In genomic region chr5:139358653-139359052, GRCm38 (mm10) we compare ENCODE assay signal across 8 mouse cellular contexts. TPM values are rescaled to one million over a fixed set of nuclear protein-coding genes. Genes with fewer than 3 reads are reported as not detected.
DNase-seq lines count a peak whose midpoint lies in the region.

No protein-coding gene starts in this region.

- peak; percentile 38 for DNase-seq in gastrocnemius, postnatal 10 days
- DNase-seq in gastrocnemius, postnatal 36 days, result no peak
- DNase-seq in 3T3-L1 (ENCODE audit: low read depth, low spot score) (peak; percentile 83), NIH3T3 (ENCODE audit: low read depth) (peak; percentile 72)
- peak; percentile 48 to 63 for DNase-seq in heart, postnatal 14 days
- DNase-seq in lung, postnatal 36 days, result peak; percentile 75
- DNase-seq in left cerebral cortex, postnatal 10 days (ENCODE audit: extremely low spot score in 1 of 2, low spot score in 2 of 2), result no peak
- no peak for DNase-seq in spleen, postnatal 14 days (ENCODE audit: low spot score in 2 of 2)

- intact Hi-C loops in gastrocnemius, postnatal 36 days (cut with DNase I), result no loop called here
- intact Hi-C loops in heart, postnatal 14 days (cut with DNase I), result no loop called here
- intact Hi-C loops in left cerebral cortex, postnatal 10 days (cut with DNase I), result no loop called here

RNA-seq across cellular contexts. Expression of gene Cyp2w1, which starts 6.2 kb away (rescaled TPM):
- total RNA-seq in gastrocnemius, postnatal 10 days (2021), result not detected
- total RNA-seq in gastrocnemius, postnatal 36 days (2021), result not detected
- total RNA-seq in heart, postnatal 14 days (2021), result not detected
- total RNA-seq in left cerebral cortex, postnatal 10 days (2021), result not detected

RNA-seq across cellular contexts. Expression of gene Cox19, which starts 7.4 kb away (rescaled TPM):
- 10 to 100 TPM; 72.0 to 76.4 TPM for total RNA-seq in gastrocnemius, postnatal 10 days (2021)
- 10 to 100 TPM; 52.8 to 68.3 TPM for total RNA-seq in gastrocnemius, postnatal 36 days (2021)
- total RNA-seq in heart, postnatal 14 days (2021), result 10 to 100 TPM; 78.6 to 85.9 TPM
- 10 to 100 TPM; 75.2 to 90.2 TPM for total RNA-seq in left cerebral cortex, postnatal 10 days (2021)

RNA-seq across cellular contexts. Expression of gene Gpr146, which starts 18.8 kb away (rescaled TPM):
- total RNA-seq in gastrocnemius, postnatal 10 days (2021), result 10 to 100 TPM; 13.0 to 19.0 TPM
- 10 to 100 TPM; 25.3 to 30.4 TPM for total RNA-seq in gastrocnemius, postnatal 36 days (2021)
- 10 to 100 TPM; 41.8 to 46.5 TPM for total RNA-seq in heart, postnatal 14 days (2021)
- total RNA-seq in left cerebral cortex, postnatal 10 days (2021), result 1 to 10 TPM; 5.7 to 7.5 TPM

RNA-seq across cellular contexts. Expression of gene Adap1, which starts 33.2 kb away (rescaled TPM):
- 1 to 10 TPM; 2.2 to 2.6 TPM for total RNA-seq in gastrocnemius, postnatal 10 days (2021)
- 1 to 10 TPM; 1.6 to 1.7 TPM for total RNA-seq in gastrocnemius, postnatal 36 days (2021)
- 1 to 10 TPM; 1.5 to 1.6 TPM for total RNA-seq in heart, postnatal 14 days (2021)
- 100 to 1,000 TPM; 370 to 382 TPM for total RNA-seq in left cerebral cortex, postnatal 10 days (2021)

RNA-seq across cellular contexts. Expression of gene C130050O18Rik, which starts 46.4 kb away (rescaled TPM):
- total RNA-seq in gastrocnemius, postnatal 10 days (2021), result 1 to 10 TPM; 1.0 to 1.5 TPM
- total RNA-seq in gastrocnemius, postnatal 36 days (2021), result under 1 TPM; 0.13 to 0.35 TPM
- total RNA-seq in heart, postnatal 14 days (2021), result under 1 TPM; 0.74 to 0.80 TPM
- under 1 TPM; 0.24 to 0.28 TPM for total RNA-seq in left cerebral cortex, postnatal 10 days (2021)

Comparison
In these comparisons a context has a peak if more than half of its experiments do, and no peak if none do; other contexts are left out.
1. DNase-seq: peak in gastrocnemius, postnatal 10 days (single experiment), 3T3-L1 (single experiment), NIH3T3 (single experiment), heart, postnatal 14 days (2 of 2) and lung, postnatal 36 days (single experiment); none in gastrocnemius, postnatal 36 days (0 of 2), left cerebral cortex, postnatal 10 days (0 of 2) and spleen, postnatal 14 days (0 of 2).